Mouse (Mus musculus) adrenal gland, adult (tissue): ENCODE measurements around the gene Nog.

Experiments
- DNase-seq, 2 experiments: peaks; one replicate each; pipeline ENCODE4 v3.0.0; 2022 to 2023; ENCODE audit warnings: low spot score in 1 of 2; ENCODE audit not compliant: inconsistent age in 2 of 2

The Nog gene

GRCm38 (mm10) chr11:89302056-89302815 lies at the start of gene Nog:
Nog (minus strand) TSS chr11:89302332.
- DNase-seq: peak; percentile 34 to 80

GRCm38 (mm10) chr11:89340238-89340637 lies 38.1 kb upstream of the Nog start:
- DNase-seq: no peak

GRCm38 (mm10) chr11:89339783-89340182 lies 37.7 kb upstream of the Nog start:
- no peak for DNase-seq

- DNase-seq: peak in 1 of 2 experiments; percentile 20
Measured at GRCm38 (mm10) chr11:89337910-89338309, 35.8 kb upstream of the Nog start.

GRCm38 (mm10) chr11:89327089-89327881 lies 25.2 kb upstream of the Nog start:
- no peak for DNase-seq

GRCm38 (mm10) chr11:89321775-89322174 lies 19.6 kb upstream of the Nog start:
- DNase-seq: no peak

GRCm38 (mm10) chr11:89319675-89320074 lies 17.5 kb upstream of the Nog start:
- no peak for DNase-seq

GRCm38 (mm10) chr11:89318324-89318723 lies 16.2 kb upstream of the Nog start:
- DNase-seq: no peak

- no peak for DNase-seq
Measured at GRCm38 (mm10) chr11:89317757-89318156, 15.6 kb upstream of the Nog start.

- no peak for DNase-seq
Measured at GRCm38 (mm10) chr11:89314374-89314773, 12.2 kb upstream of the Nog start.

GRCm38 (mm10) chr11:89312378-89312777 lies 10.2 kb upstream of the Nog start:
- no peak for DNase-seq

- DNase-seq: no peak
Measured at GRCm38 (mm10) chr11:89310217-89310616, 8.1 kb upstream of the Nog start.

- DNase-seq: peak; percentile 80 to 94
Measured at GRCm38 (mm10) chr11:89303421-89303820, 1.3 kb upstream of the Nog start.

GRCm38 (mm10) chr11:89302816-89303180 lies 666 bp upstream of the Nog start:
- DNase-seq: peak; percentile 38 to 80

- DNase-seq: peak in 1 of 2 experiments; percentile 7
Measured at GRCm38 (mm10) chr11:89301331-89302055, 639 bp downstream of the Nog start.

- no peak for DNase-seq
Measured at GRCm38 (mm10) chr11:89299784-89300775, 2.1 kb downstream of the Nog start.

- peak in 1 of 2 experiments; percentile 43 for DNase-seq
Measured at GRCm38 (mm10) chr11:89299116-89299783, 2.9 kb downstream of the Nog start.

- DNase-seq: peak in 1 of 2 experiments; percentile 38
Measured at GRCm38 (mm10) chr11:89298285-89299010, 3.7 kb downstream of the Nog start.

- no peak for DNase-seq
Measured at GRCm38 (mm10) chr11:89297521-89297920, 4.6 kb downstream of the Nog start.
